Comparison of ENCODE assay signal across 10 mouse cellular contexts in genomic region chr16:52078758-52079474, GRCm38 (mm10). TPM values are rescaled to one million over a fixed set of nuclear protein-coding genes. Genes with fewer than 3 reads are reported as not detected.
DNase-seq lines count a peak whose midpoint lies in the region; ATAC-seq and TF ChIP-seq lines count a peak whose summit lies in the region.
"Had no signal": no experiment of that assay in that cellular context is flagged by ENCODE, and none has a peak within 500 bp of the region (broad histone marks: within the 10 kb centered on the region; RNA-seq: fewer than 3 reads in every experiment).

No protein-coding gene starts in this region.

- H3K4me3 ChIP-seq in intestine, postnatal 0 days (ENCODE audit: low read depth, low read length) = no peak overlapping the region

- DNase-seq in left cerebral cortex, postnatal 4 days = peak; percentile 37
- DNase-seq in left cerebral cortex, adult 8-10 months (ENCODE audit: low spot score in 2 of 2) = no peak
- peak; percentile 50 for DNase-seq in gastrocnemius, postnatal 14 days
- peak; percentile 55 for DNase-seq in lung, postnatal 14 days
- DNase-seq in cerebellum, postnatal 36 days = no peak
- DNase-seq: cerebellum, adult 11-12 months; layer of hippocampus, postnatal 36 days had no signal

- no peaks in the 10 kb centered on the region for H3K9me3 ChIP-seq in intestine, postnatal 0 days (ENCODE audit: control insufficient read depth)

- H3K4me2 ChIP-seq in intestine, postnatal 0 days (replicated peaks; ENCODE audit: low read depth) = peak overlapping the region; percentile 46

- H3K27me3 ChIP-seq in intestine, postnatal 0 days (replicated peaks; ENCODE audit: control insufficient read depth, insufficient read depth, low read length) = no peaks in the 10 kb centered on the region

- intact Hi-C loops in left cerebral cortex, postnatal 4 days (cut with DNase I) = no loop called here
- intact Hi-C loops in gastrocnemius, postnatal 14 days (cut with DNase I; ENCODE audit: low total_unique reads) = no loop called here

- 20% methylated on average over 9 of the region's 9 CpGs for WGBS in intestine, postnatal 0 days

- peak overlapping the region; percentile 77 for H3K27ac ChIP-seq in intestine, postnatal 0 days (ENCODE audit: low read depth, low read length)

- peaks cover 7% of the 10 kb centered on the region; the same call in 1 of the 2 replicates for H3K4me1 ChIP-seq in intestine, postnatal 0 days (replicated peaks; ENCODE audit: control insufficient read depth, insufficient read depth, low read length)

- no peaks in the 10 kb centered on the region for H3K36me3 ChIP-seq in intestine, postnatal 0 days (ENCODE audit: control insufficient read depth, insufficient read depth)

- H3K9ac ChIP-seq in intestine, postnatal 0 days (ENCODE audit: low read depth, low read length) = 0 out of 2 replicates have a peak overlapping the region, but pooled peaks have one; percentile 11

- TF ChIP-seq CTCF in intestine, postnatal 0 days (IDR thresholded peaks at IDR 0.05; ENCODE audit: low read depth) = no peak

- peak; percentile 92 for ATAC-seq in intestine, postnatal 0 days
- no peak for ATAC-seq in megakaryocyte progenitor cell, adult 5-6 weeks (replicated peaks; ENCODE audit: poor library complexity)
- no peak for ATAC-seq in inflammation-experienced regulatory T-cells, adult 6 months

RNA-seq across cellular contexts. Expression of gene Cblb, which starts 47.9 kb away (rescaled TPM):
- total RNA-seq in left cerebral cortex, postnatal 4 days (2021) = 10 to 100 TPM; 40.0 to 43.8 TPM
- total RNA-seq in left cerebral cortex, adult 8-10 months (2022) = 10 to 100 TPM; 17.9 to 19.4 (median 19.1) TPM
- 10 to 100 TPM; 10.4 to 19.2 TPM for total RNA-seq in gastrocnemius, postnatal 14 days (2021)
- 3.7 and 4.4 TPM in 2 replicates for polyA plus RNA-seq in intestine, postnatal 0 days (2015; fragmentation: Nextera tagmentation; extraction: Ambion mirVana)
- 13.4 and 18.3 TPM in 2 replicates for total RNA-seq in megakaryocyte progenitor cell, adult 5-6 weeks (2015)
- total RNA-seq in megakaryocyte progenitor cell, adult 5-6 weeks (2017) = 7.4 and 8.9 TPM in 2 replicates
- polyA plus RNA-seq in inflammation-experienced regulatory T-cells, adult 6 months (2017; shearing (Covaris generic)) = 10 to 100 TPM; 40.7 to 50.0 (median 46.0) TPM

Comparison
In these comparisons a context has a peak if more than half of its experiments do, and no peak if none do; other contexts are left out.
1. DNase-seq: peak in left cerebral cortex, postnatal 4 days (single experiment), gastrocnemius, postnatal 14 days (single experiment) and lung, postnatal 14 days (single experiment); none in left cerebral cortex, adult 8-10 months (0 of 2) and cerebellum, postnatal 36 days (0 of 2).